Mouse (Mus musculus) hindbrain, embryonic 10.5 days (tissue): ENCODE results near the gene Bcas3. TPM values are rescaled to one million over a fixed set of nuclear protein-coding genes. Genes with fewer than 3 reads are reported as not detected.

Experiments
- DNase-seq: peaks from one replicate; pipeline ENCODE4 v3.0.0-alpha.2; 2017; ENCODE audit warnings: low spot score
- H3K27ac ChIP-seq: fragments of 300-500 bp; sonication (generic); 2 replicates; pipeline ENCODE4 v1.5.1; 2016; ENCODE audit warnings: mild to moderate bottlenecking, moderate library complexity
- H3K27me3 ChIP-seq: fragments of 300-500 bp; sonication (generic); 2 replicates; pipeline ENCODE4 v1.6.1; 2016; ENCODE audit warnings: mild to moderate bottlenecking; ENCODE audit not compliant: poor library complexity, insufficient read depth, severe bottlenecking
- H3K36me3 ChIP-seq: fragments of 300-500 bp; sonication (generic); 2 replicates; pipeline ENCODE4 v1.6.1; 2016; ENCODE audit warnings: mild to moderate bottlenecking, moderate library complexity
- H3K4me1 ChIP-seq: fragments of 300-500 bp; sonication (generic); replicated peaks from 2 replicates; pipeline ENCODE4 v1.6.1; 2016; ENCODE audit warnings: mild to moderate bottlenecking
- H3K4me3 ChIP-seq: fragments of 300-500 bp; sonication (generic); 2 replicates; pipeline ENCODE4 v1.5.1; 2016; ENCODE audit warnings: mild to moderate bottlenecking, moderate library complexity
- H3K9me3 ChIP-seq: fragments of 300-500 bp; sonication (generic); 2 replicates; pipeline ENCODE4 v1.6.1; 2016; ENCODE audit warnings: mild to moderate bottlenecking, moderate library complexity
- WGBS: fragments of 180-500 bp; shearing (Covaris S2); methylation state at CpG from one replicate; pipeline ENCODE4 v1.1.7; 2016; 5-methylcytosine and 5-hydroxymethylcytosine counted together
- polyA plus RNA-seq: library from polyadenylated mRNA; unstranded; fragments of >200 nt; fragmentation: Nextera tagmentation; extraction: Ambion mirVana; gene quantifications from 2 replicates; pipeline ENCODE4 v1.2.1, GENCODE M21; 2016

The Bcas3 gene
- polyA plus RNA-seq, 1 experiment from 2014 or later: 37.3 TPM

DNA sequence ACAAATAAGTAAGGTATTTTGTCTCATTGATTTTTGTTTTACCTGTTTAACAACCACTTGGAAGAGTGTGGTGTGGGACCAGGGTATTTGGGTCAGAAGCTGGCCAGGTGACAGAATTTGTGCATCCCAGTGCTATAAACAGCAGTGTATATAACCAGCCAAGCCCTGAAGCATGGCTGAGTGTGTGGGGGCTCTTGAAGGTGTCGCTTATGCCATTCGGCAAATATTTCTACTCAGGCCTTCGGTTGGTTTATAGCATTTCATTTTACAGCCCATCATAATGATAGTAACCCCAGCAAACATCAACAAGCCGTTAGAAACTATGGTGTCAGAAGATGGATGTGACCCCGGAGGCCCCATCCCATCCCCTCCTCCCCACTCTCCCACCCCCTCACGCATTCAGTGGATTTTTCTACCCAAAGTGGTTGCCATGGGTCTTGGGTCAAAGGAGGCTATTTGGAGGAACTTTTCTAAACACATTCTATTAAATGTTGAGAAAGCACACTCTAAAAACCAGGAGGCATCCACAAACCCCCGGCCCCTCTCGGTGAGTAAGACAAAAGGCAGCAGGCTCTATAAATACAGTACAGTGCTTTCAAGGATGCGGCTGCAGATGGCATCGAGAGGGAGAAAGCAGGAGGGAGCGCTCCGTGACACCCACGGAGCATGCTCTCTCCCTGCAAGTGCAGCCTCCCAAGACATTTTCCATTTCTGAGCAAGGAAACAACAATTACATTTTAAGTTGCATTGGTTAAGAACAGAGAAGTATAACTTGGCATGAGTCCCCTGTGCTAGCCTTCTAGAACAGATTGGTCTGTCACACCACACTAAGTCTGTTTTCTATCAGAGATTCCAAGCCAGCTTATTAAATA lies 401.9 kb downstream of the Bcas3 start:
- Histone ChIP-seq H3K36me3 (no peaks in the 10 kb centered on the region), H3K27me3 (0 out of 2 replicates have a peak, but pooled peaks cover 2% of the 10 kb centered on the region), H3K4me1 (peaks cover 26% of the 10 kb centered on the region), H3K4me3 (no peak overlapping the region), H3K27ac (no peak overlapping the region), H3K9me3 (no peaks in the 10 kb centered on the region)
- 77% methylated on average over 13 of the region's 13 CpGs for WGBS
- DNase-seq: no peak

DNA sequence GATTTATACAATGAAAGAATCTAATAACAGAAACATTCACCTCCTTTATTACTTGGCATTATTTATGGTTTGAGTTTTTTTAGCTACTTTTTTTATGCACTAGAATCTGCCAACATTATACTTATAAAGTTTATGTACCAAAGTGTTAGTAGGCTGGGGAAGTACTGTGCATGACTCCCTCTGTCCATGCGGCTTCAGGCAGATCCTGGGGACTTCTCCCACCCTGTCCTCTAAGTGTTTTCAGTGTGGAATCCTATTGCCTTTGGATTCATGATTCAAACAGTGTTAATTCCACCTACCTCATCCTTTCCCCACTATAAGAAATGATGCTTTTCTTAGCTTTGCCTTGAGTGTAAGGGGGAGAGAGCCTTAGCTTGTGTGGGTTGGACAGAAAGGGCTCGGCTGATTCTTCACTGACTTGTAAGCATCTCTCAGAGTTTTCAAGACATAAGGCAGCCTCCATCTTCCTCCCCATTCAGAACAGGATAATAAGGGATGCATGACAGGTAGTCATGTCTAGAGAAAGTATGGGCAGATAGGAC lies 402.6 kb downstream of the Bcas3 start:
- WGBS: 92% methylated on average over 2 of the region's 2 CpGs
- DNase-seq: no peak
- Histone ChIP-seq H3K27ac (no peak overlapping the region), H3K9me3 (no peaks in the 10 kb centered on the region), H3K4me1 (peaks cover 33% of the 10 kb centered on the region), H3K4me3 (no peak overlapping the region), H3K27me3 (0 out of 2 replicates have a peak, but pooled peaks cover 6% of the 10 kb centered on the region), H3K36me3 (no peaks in the 10 kb centered on the region)

DNA sequence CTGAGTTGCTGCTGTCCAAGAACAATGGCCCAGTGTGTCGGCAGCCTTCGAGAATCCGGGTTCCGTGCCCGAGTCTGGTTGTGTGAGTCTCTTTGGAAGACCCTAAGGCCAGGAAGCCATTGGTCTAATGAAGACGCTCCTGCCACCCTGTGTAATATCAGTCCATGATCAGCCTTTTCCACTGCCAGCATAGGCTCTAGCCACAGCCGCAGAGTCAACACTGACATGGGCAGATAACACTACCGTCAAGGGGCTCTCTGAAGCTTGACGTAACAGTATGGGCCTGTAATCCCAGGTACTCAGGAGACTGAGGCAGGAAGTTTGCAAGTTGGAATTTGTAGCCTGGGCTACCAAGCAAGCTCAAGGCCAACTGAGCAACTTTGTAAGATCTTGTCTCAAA lies 405.9 kb downstream of the Bcas3 start:
- Histone ChIP-seq H3K27ac (no peak overlapping the region), H3K27me3 (peaks cover 17% of the 10 kb centered on the region), H3K9me3 (no peaks in the 10 kb centered on the region), H3K36me3 (no peaks in the 10 kb centered on the region), H3K4me3 (no peak overlapping the region), H3K4me1 (peaks cover 34% of the 10 kb centered on the region)
- no peak for DNase-seq
- WGBS: 81% methylated on average over 9 of the region's 9 CpGs

DNA sequence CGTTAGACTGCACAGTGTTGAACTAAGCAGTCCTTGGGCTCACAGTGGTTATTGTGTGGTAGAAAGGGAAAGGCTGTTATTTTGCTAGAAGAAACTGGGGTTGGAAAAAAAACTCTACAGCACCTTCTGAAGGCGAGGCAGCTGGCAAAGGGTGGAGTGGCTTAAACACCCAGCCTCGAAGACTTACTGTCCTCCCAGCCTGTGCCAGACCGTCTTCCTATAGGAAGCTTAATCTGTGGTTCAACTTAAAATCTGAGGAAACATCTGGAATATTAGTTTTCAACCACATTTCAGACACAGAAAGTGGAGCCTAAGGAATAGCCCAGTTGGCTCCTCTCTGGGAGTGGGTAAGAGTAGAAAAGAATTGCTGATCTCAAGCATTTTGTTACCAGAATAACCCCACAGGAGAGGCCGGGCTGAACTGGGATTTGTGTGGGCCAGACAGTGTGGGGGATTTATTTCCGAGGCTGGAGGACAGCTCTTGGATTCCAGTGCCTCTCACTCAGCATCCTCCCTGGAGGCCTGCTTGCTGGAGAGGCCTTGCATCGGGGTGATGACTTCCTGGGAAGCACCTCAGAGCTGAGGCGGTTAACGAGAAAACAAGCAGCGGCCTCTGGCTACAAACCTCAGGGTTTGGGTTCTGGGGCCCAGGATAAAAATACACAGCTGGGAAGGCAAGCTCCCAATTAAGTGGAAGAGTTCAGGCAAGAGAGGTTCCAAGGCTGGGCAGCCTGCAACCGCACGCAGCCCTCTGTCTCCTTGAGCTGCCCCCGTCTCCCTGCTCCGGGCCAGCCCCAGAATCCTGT lies 406.9 kb downstream of the Bcas3 start:
- WGBS: 67% methylated on average over 14 of the region's 14 CpGs
- Histone ChIP-seq H3K9me3 (no peaks in the 10 kb centered on the region), H3K4me1 (peaks cover 31% of the 10 kb centered on the region), H3K4me3 (no peak overlapping the region), H3K27me3 (peaks cover 23% of the 10 kb centered on the region), H3K36me3 (no peaks in the 10 kb centered on the region), H3K27ac (0 out of 2 replicates have a peak overlapping the region, but pooled peaks have one; percentile 31)
- no peak for DNase-seq

DNA sequence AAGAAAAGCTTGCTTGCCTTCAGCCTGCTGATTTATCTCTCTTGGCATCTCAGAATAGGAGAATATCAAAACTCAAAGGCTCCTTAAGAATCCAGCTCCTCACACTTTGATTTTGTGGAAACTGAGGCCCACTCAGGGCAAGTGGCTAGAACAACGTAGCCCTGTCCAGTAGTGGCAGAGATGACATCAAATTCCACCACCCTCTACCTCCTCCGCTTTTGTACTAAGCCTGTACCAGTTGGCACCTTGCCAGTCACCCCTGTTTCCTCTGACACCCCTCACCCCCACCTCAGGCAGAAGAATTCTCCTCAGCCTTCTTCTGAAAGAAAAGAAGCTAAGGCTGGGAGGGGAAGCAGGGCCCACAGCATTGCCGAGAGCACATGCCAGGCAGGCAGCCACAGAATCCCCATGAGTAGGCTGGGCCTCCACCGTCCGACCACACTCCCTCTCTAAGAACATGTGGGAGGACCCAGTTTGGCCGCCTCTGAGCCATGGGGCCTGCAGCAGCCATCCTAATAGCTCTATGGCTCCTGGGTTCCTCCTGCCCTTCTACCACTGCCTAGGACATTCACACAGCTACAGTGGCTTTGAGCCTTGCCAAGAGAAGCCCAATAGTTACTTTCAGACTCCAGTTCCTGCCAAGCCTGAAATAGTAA lies 407.6 kb downstream of the Bcas3 start:
- no peak for DNase-seq
- Histone ChIP-seq H3K9me3 (no peaks in the 10 kb centered on the region), H3K4me3 (no peak overlapping the region), H3K36me3 (no peaks in the 10 kb centered on the region), H3K27ac (0 out of 2 replicates have a peak overlapping the region, but pooled peaks have one; percentile 31), H3K4me1 (peaks cover 28% of the 10 kb centered on the region), H3K27me3 (peaks cover 29% of the 10 kb centered on the region)
- WGBS: 46% methylated on average over 6 of the region's 6 CpGs

DNA sequence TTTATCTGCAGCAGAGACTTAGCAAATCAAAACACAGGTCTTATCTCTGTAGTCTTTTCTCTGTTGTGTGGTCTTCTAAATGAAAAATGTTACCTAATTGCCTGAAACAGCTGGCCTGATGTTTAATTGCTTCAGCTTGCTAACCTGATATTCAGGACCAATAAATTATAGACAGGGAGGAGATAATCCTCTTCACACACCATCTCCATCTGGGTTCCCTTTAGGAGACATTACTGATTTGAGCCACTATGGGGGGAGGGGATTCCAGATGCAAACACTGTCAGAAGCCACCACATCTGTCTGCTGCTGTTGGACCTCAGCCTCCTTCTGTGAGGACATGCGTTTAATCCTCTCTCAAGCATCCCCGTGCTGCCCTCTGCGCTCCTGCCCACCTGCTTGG lies 408.2 kb downstream of the Bcas3 start:
- Histone ChIP-seq H3K27me3 (peaks cover 34% of the 10 kb centered on the region), H3K4me3 (no peak overlapping the region), H3K36me3 (no peaks in the 10 kb centered on the region), H3K27ac (no peak overlapping the region), H3K9me3 (no peaks in the 10 kb centered on the region), H3K4me1 (peaks cover 34% of the 10 kb centered on the region)
- 83% methylated on average over 3 of the region's 3 CpGs for WGBS
- DNase-seq: no peak

DNA sequence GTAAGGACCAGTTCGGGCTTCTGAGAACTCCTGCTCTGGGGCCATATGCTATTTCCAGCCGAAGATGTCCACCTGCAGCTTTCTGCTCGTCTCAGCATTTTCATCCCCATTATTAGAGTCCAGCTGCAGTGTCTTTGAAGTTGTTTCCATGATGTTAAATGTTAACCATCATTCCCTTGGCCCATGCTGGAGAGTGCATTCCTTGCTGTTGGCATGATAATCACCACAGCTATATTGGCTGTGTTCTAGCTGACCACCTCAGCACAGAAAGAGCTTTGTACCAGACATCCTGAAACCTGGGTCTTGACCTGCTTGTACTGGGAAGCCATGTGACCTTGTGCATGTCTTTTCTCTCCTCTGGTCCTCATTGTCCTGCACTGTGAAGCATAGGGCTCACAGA lies 410.7 kb downstream of the Bcas3 start:
- no peak for DNase-seq
- Histone ChIP-seq H3K4me3 (no peak overlapping the region), H3K4me1 (peaks cover 47% of the 10 kb centered on the region), H3K27me3 (peaks cover 50% of the 10 kb centered on the region), H3K27ac (no peak overlapping the region), H3K9me3 (no peaks in the 10 kb centered on the region), H3K36me3 (no peaks in the 10 kb centered on the region)
- WGBS: 87% methylated on average over 3 of the region's 3 CpGs

DNA sequence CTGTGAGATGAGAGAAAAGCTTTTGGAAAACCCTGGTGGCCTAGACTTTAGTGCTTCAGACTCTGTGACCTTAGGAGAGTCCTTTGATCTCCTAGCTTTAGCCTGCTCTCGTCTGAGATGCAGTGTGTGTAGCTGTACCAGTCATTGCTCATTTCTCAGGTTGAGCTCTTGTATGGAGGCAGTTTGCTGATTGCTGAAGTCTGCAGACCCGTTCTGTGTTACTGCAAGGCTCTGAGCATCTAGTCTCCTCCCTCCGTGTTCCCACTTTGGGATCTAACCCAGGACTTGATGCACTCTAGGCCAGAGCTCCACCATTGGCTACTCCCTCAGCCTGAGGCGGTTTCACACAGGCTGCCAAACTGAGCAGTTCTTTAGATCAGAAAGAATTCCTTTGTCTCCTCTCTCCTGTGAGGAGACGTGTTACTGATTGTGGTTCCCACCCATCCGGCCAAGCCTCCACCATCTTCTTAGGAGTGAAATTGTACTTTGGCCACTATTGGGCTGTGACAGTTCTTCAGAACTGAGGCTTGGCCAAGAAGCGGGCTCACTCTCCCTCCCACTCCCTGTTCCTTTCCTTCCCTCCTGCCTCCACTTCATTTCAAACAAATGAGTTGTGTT lies 413.2 kb downstream of the Bcas3 start:
- Histone ChIP-seq H3K9me3 (no peaks in the 10 kb centered on the region), H3K4me3 (no peak overlapping the region), H3K27ac (peak overlapping the region; percentile 69), H3K4me1 (peaks cover 35% of the 10 kb centered on the region), H3K27me3 (peaks cover 62% of the 10 kb centered on the region), H3K36me3 (no peaks in the 10 kb centered on the region)
- DNase-seq: no peak
- 22% methylated on average over 7 of the region's 7 CpGs for WGBS

DNA sequence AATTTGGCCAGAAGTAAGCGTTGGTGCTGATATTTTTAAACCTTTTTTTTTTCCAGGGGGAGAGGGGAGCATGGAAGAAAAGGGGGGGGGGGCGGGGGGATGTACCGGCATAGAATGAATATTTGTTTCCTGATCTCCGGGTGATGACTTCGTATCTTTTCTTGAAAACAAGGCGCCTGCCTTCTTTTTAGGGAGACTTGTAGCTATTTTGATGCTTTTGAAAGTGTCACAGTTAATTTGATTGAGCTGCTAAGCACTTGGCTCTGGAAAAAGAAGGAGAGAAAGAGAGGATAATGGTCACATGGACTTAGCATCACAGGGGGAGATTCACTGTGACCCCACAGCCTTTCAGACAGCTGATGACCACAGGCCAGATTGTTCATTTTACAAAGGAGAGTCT lies 413.8 kb downstream of the Bcas3 start:
- DNase-seq: no peak
- peaks cover 68% of the 10 kb centered on the region for H3K27me3 ChIP-seq
- no peak overlapping the region for H3K27ac ChIP-seq
- H3K4me3 ChIP-seq: no peak overlapping the region
- H3K9me3 ChIP-seq: no peaks in the 10 kb centered on the region
- no peaks in the 10 kb centered on the region for H3K36me3 ChIP-seq
- WGBS: 52% methylated on average over 6 of the region's 6 CpGs
- peaks cover 35% of the 10 kb centered on the region for H3K4me1 ChIP-seq

DNA sequence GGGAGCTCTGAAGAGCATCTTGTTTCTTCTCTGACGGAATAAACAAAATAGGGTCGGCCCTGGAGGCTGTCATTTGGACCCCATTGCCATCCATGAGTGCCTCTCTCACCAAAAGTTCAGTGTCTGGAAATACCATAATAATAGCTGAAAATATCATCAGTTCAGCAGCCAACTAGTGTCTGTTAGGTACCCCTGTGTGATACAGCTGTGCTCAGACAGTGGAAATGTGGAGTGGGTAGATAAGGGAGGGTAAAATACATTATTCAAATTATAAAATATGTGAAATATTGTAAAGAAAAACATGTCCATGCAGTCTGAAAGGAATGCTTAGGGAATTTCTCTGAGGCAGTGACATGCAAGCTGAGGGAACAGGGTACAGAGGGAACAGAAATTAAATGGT lies 416.8 kb downstream of the Bcas3 start:
- DNase-seq: no peak
- Histone ChIP-seq H3K4me3 (no peak overlapping the region), H3K27ac (no peak overlapping the region), H3K9me3 (no peaks in the 10 kb centered on the region), H3K4me1 (peaks cover 34% of the 10 kb centered on the region), H3K36me3 (no peaks in the 10 kb centered on the region), H3K27me3 (peaks cover 74% of the 10 kb centered on the region)
- WGBS: 84% methylated on average over 2 of the region's 2 CpGs

DNA sequence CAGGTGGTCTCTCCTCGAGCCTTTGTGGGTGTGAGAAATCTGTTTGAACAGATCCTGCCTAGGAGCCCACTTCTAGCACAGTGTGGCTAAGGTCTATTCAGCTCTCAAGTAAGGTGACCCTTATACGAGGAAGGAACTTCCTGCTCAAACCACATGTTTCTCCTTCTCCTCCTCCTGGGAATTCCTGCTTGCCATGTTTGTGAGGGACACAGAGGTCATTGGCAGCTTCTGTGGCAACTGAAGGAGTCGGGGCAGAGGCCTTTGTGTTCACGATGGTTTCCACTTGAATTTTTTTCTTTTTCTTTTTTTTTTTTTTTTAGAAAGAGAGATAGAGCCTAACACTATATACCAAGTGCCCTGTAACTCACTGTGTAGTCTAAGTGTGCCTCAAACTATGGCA lies 420.4 kb downstream of the Bcas3 start:
- 68% methylated on average over 4 of the region's 4 CpGs for WGBS
- Histone ChIP-seq H3K27me3 (peaks cover 64% of the 10 kb centered on the region), H3K4me3 (no peak overlapping the region), H3K36me3 (no peaks in the 10 kb centered on the region), H3K9me3 (no peaks in the 10 kb centered on the region), H3K4me1 (peaks cover 29% of the 10 kb centered on the region), H3K27ac (peak overlapping the region; percentile 40; the same call in 1 of the 2 replicates)
- DNase-seq: no peak

DNA sequence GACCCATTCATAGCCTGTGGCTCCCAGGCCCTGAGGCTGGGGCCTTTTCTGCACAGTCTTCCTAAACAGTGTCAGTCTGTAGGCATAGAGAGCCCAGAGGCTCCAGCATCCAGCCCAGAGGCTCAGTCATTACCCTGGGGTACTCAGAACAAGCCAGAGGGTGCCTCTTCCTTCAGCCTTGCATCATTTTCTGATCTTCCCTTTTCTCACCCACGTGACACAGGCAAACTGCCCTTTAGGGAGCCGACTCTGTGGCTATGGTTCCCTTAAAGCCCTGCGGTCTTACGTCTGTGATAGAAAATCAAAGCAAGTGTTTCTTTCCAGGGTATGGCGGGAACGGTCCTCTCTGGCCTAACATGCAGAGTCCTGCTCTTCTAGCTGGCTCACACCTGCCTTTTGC lies 421.7 kb downstream of the Bcas3 start:
- Histone ChIP-seq H3K9me3 (no peaks in the 10 kb centered on the region), H3K4me3 (no peak overlapping the region), H3K27me3 (peaks cover 60% of the 10 kb centered on the region), H3K27ac (no peak overlapping the region), H3K36me3 (no peaks in the 10 kb centered on the region), H3K4me1 (peaks cover 24% of the 10 kb centered on the region)
- WGBS: 88% methylated on average over 6 of the region's 6 CpGs
- DNase-seq: no peak
